Mouse (Mus musculus) ES-Bruce4 (cell line): ENCODE results near the gene Hmgcl.

Source experiments
- CTCF ChIP-seq: IDR thresholded peaks from one replicate; pipeline ENCODE4 v1.8.1; 2011; ENCODE audit warnings: low read depth, low read length
- EP300 ChIP-seq: IDR thresholded peaks from 2 replicates; pipeline ENCODE4 v1.6.1; 2011; ENCODE audit warnings: low read depth, low read length; ENCODE audit not compliant: insufficient read depth

DNA sequence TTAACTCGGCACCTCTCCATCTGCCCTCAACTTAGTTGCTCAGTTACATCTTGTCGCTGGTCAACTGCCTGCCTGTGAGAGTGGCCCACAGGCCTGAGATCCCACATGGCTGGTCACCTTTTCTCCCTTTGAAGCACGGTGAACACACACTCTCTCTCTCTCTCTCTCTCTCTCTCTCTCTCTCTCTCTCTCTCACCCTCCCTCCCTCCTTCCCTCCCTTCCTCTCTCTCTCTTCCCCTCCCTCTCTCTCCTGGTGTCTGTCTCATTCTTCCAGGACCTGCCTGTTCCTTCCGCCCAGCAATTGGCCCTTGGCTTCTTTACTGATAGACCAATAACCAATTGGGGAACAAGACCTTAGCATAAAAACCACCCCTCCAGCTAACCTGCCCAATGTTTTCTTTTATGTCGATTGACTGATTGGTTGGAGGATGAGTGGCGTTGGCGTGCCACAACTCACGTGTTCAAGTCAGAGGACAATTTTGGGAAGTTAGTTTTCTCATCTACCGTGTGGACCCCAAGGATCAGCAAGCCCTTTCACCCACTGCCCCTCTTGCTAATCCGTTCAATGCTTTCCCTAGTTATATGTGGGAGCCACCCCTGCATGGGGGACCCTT is 19.9 kb upstream of the Hmgcl start:
- no peak for TF ChIP-seq CTCF
- no peak for TF ChIP-seq EP300
